Mouse (Mus musculus) limb, embryonic 13.5 days (tissue): Measurements from ENCODE around the gene Aldh3a2. TPM values are rescaled to one million over a fixed set of nuclear protein-coding genes. Genes with fewer than 3 reads are reported as not detected.
A peak's percentile ranks its signal among the peaks of the same experiment; 100 is the strongest.

Experiments used
- ATAC-seq: fragments of 200-750 bp; cut with Nextera tagmentation; 2 replicates; pipeline ENCODE4 v1.8.0; 2017; ENCODE audit warnings: low read depth, moderate number of reproducible peaks, moderate TSS enrichment; ENCODE audit not compliant: low FRiP score
- H3K27ac ChIP-seq: fragments of 300-500 bp; sonication (generic); 2 replicates; pipeline ENCODE4 v1.5.1; 2015; ENCODE audit warnings: inconsistent platforms, mild to moderate bottlenecking, moderate library complexity
- H3K27me3 ChIP-seq: fragments of 300-500 bp; sonication (generic); 2 replicates; pipeline ENCODE4 v1.6.1; 2015; ENCODE audit warnings: mild to moderate bottlenecking, inconsistent platforms
- H3K36me3 ChIP-seq: fragments of 300-500 bp; sonication (generic); 2 replicates; pipeline ENCODE4 v1.6.1; 2015; ENCODE audit warnings: inconsistent platforms, mild to moderate bottlenecking, moderate library complexity
- H3K4me1 ChIP-seq: fragments of 300-500 bp; sonication (generic); 2 replicates; pipeline ENCODE4 v1.6.1; 2015; ENCODE audit warnings: inconsistent platforms
- H3K4me2 ChIP-seq: fragments of 300-500 bp; sonication (generic); replicated peaks from 2 replicates; pipeline ENCODE4 v1.6.1; 2015; ENCODE audit warnings: inconsistent platforms, mild to moderate bottlenecking, moderate library complexity
- H3K4me3 ChIP-seq: fragments of 300-500 bp; sonication (generic); 2 replicates; pipeline ENCODE4 v1.5.1; 2015; ENCODE audit warnings: moderate library complexity, mild to moderate bottlenecking, inconsistent platforms
- H3K9ac ChIP-seq: fragments of 300-500 bp; sonication (generic); 2 replicates; pipeline ENCODE4 v1.6.1; 2015; ENCODE audit warnings: mild to moderate bottlenecking, inconsistent platforms
- H3K9me3 ChIP-seq: fragments of 300-500 bp; sonication (generic); 2 replicates; pipeline ENCODE4 v1.6.1; 2016; ENCODE audit warnings: inconsistent platforms
- WGBS: fragments of 180-500 bp; shearing (Covaris S2); methylation state at CpG from one replicate; pipeline ENCODE4 v1.1.7; 2015; 5-methylcytosine and 5-hydroxymethylcytosine counted together
- polyA plus RNA-seq: library from polyadenylated mRNA; unstranded; fragments of >200 nt; fragmentation: Nextera tagmentation; extraction: Ambion mirVana; gene quantifications from 2 replicates; pipeline ENCODE4 v1.2.1, GENCODE M21; 2015

Gene Aldh3a2
- polyA plus RNA-seq, 1 experiment from 2014 or later: 26.7 TPM

- no peak overlapping the region for H3K4me3 ChIP-seq
- no peak for ATAC-seq
- 0 out of 2 replicates have a peak, but pooled peaks cover 1% of the 10 kb centered on the region for H3K4me1 ChIP-seq
- no peak overlapping the region for H3K9ac ChIP-seq
- no peak overlapping the region for H3K4me2 ChIP-seq
- H3K27ac ChIP-seq: no peak overlapping the region
- 91% methylated on average over 2 of the region's 2 CpGs for WGBS
- H3K27me3 ChIP-seq: no peaks in the 10 kb centered on the region
- no peaks in the 10 kb centered on the region for H3K36me3 ChIP-seq
- H3K9me3 ChIP-seq: no peaks in the 10 kb centered on the region
These were observed 28.3 kb upstream of the Aldh3a2 start for GRCm38 (mm10) chr11:61295556-61295955.

- no peaks in the 10 kb centered on the region for H3K9me3 ChIP-seq
- ATAC-seq: no peak
- no peaks in the 10 kb centered on the region for H3K27me3 ChIP-seq
- H3K36me3 ChIP-seq: no peaks in the 10 kb centered on the region
- H3K27ac ChIP-seq: no peak overlapping the region
- WGBS: 86% methylated on average over 3 of the region's 3 CpGs
- H3K9ac ChIP-seq: no peak overlapping the region
- H3K4me2 ChIP-seq: no peak overlapping the region
- H3K4me1 ChIP-seq: no peaks in the 10 kb centered on the region
- H3K4me3 ChIP-seq: no peak overlapping the region
These were observed 27.2 kb upstream of the Aldh3a2 start for GRCm38 (mm10) chr11:61294431-61294830.

- Histone ChIP-seq H3K36me3 (no peaks in the 10 kb centered on the region), H3K27me3 (no peaks in the 10 kb centered on the region), H3K4me1 (no peaks in the 10 kb centered on the region), H3K9me3 (no peaks in the 10 kb centered on the region), H3K9ac (no peak overlapping the region), H3K27ac (no peak overlapping the region), H3K4me2 (no peak overlapping the region), H3K4me3 (no peak overlapping the region)
- ATAC-seq: no peak
- WGBS: 70% methylated on average over 2 of the region's 2 CpGs
These were observed 26.0 kb upstream of the Aldh3a2 start for GRCm38 (mm10) chr11:61293251-61293650.

- WGBS: 28% methylated on average over 6 of the region's 6 CpGs
- no peak overlapping the region for H3K9ac ChIP-seq
- H3K4me1 ChIP-seq: peaks cover 14% of the 10 kb centered on the region
- ATAC-seq: no peak
- H3K9me3 ChIP-seq: no peaks in the 10 kb centered on the region
- no peaks in the 10 kb centered on the region for H3K36me3 ChIP-seq
- H3K27me3 ChIP-seq: no peaks in the 10 kb centered on the region
- H3K4me2 ChIP-seq: no peak overlapping the region
- H3K4me3 ChIP-seq: no peak overlapping the region
- H3K27ac ChIP-seq: peak overlapping the region; percentile 67; the same call in 1 of the 2 replicates
These were observed 17.1 kb upstream of the Aldh3a2 start for GRCm38 (mm10) chr11:61284323-61284722.

GRCm38 (mm10) chr11:61283414-61284049, 16.3 kb upstream of the Aldh3a2 start:
- no peak overlapping the region for H3K9ac ChIP-seq
- no peak overlapping the region for H3K4me2 ChIP-seq
- H3K4me1 ChIP-seq: peaks cover 14% of the 10 kb centered on the region
- H3K4me3 ChIP-seq: no peak overlapping the region
- H3K9me3 ChIP-seq: no peaks in the 10 kb centered on the region
- WGBS: 83% methylated on average over 10 of the region's 10 CpGs
- no peaks in the 10 kb centered on the region for H3K27me3 ChIP-seq
- ATAC-seq: no peak
- H3K27ac ChIP-seq: peak overlapping the region; percentile 67; the same call in 1 of the 2 replicates
- H3K36me3 ChIP-seq: no peaks in the 10 kb centered on the region

- 79% methylated on average over 8 of the region's 8 CpGs for WGBS
These were observed 11.3 kb upstream of the Aldh3a2 start for GRCm38 (mm10) chr11:61278445-61279077.

GRCm38 (mm10) chr11:61277937-61278336, 10.7 kb upstream of the Aldh3a2 start:
- H3K9ac ChIP-seq: no peak overlapping the region
- 66% methylated on average over 2 of the region's 2 CpGs for WGBS
- no peak overlapping the region for H3K27ac ChIP-seq
- H3K4me3 ChIP-seq: no peak overlapping the region
- H3K36me3 ChIP-seq: no peaks in the 10 kb centered on the region
- ATAC-seq: no peak
- peaks cover 10% of the 10 kb centered on the region for H3K4me1 ChIP-seq
- no peak overlapping the region for H3K4me2 ChIP-seq
- H3K27me3 ChIP-seq: no peaks in the 10 kb centered on the region
- H3K9me3 ChIP-seq: no peaks in the 10 kb centered on the region

More at GRCm38 (mm10) chr11:61278445-61279077, 11.3 kb upstream of the Aldh3a2 start:
- ATAC-seq: no peak
- no peak overlapping the region for H3K27ac ChIP-seq
- no peaks in the 10 kb centered on the region for H3K27me3 ChIP-seq
- no peaks in the 10 kb centered on the region for H3K36me3 ChIP-seq
- H3K4me2 ChIP-seq: no peak overlapping the region
- H3K9me3 ChIP-seq: no peaks in the 10 kb centered on the region
- no peak overlapping the region for H3K9ac ChIP-seq
- H3K4me1 ChIP-seq: peaks cover 10% of the 10 kb centered on the region
- H3K4me3 ChIP-seq: no peak overlapping the region

GRCm38 (mm10) chr11:61276482-61276881, 9.2 kb upstream of the Aldh3a2 start:
- no peaks in the 10 kb centered on the region for H3K9me3 ChIP-seq
- H3K9ac ChIP-seq: no peak overlapping the region
- H3K36me3 ChIP-seq: no peaks in the 10 kb centered on the region
- ATAC-seq: no peak
- no peaks in the 10 kb centered on the region for H3K27me3 ChIP-seq
- H3K4me1 ChIP-seq: peaks cover 10% of the 10 kb centered on the region
- H3K4me2 ChIP-seq: no peak overlapping the region
- no peak overlapping the region for H3K27ac ChIP-seq
- no peak overlapping the region for H3K4me3 ChIP-seq
- 73% methylated on average over 3 of the region's 3 CpGs for WGBS

- no peak overlapping the region for H3K4me2 ChIP-seq
- 85% methylated on average over 8 of the region's 8 CpGs for WGBS
- ATAC-seq: no peak
- no peak overlapping the region for H3K4me3 ChIP-seq
- no peaks in the 10 kb centered on the region for H3K36me3 ChIP-seq
- no peaks in the 10 kb centered on the region for H3K27me3 ChIP-seq
- no peak overlapping the region for H3K27ac ChIP-seq
- peaks cover 10% of the 10 kb centered on the region for H3K4me1 ChIP-seq
- H3K9ac ChIP-seq: no peak overlapping the region
- H3K9me3 ChIP-seq: no peaks in the 10 kb centered on the region
These were observed 7.8 kb upstream of the Aldh3a2 start for GRCm38 (mm10) chr11:61275106-61275505.

GRCm38 (mm10) chr11:61274421-61274820, 7.2 kb upstream of the Aldh3a2 start:
- Histone ChIP-seq H3K27ac (no peak overlapping the region), H3K27me3 (0 out of 2 replicates have a peak, but pooled peaks cover 3% of the 10 kb centered on the region), H3K4me3 (no peak overlapping the region), H3K4me2 (no peak overlapping the region), H3K9me3 (no peaks in the 10 kb centered on the region), H3K9ac (no peak overlapping the region), H3K4me1 (peaks cover 10% of the 10 kb centered on the region), H3K36me3 (no peaks in the 10 kb centered on the region)
- 71% methylated on average over 1 of the region's 1 CpGs for WGBS
- ATAC-seq: no peak

- Histone ChIP-seq H3K9me3 (no peaks in the 10 kb centered on the region), H3K4me2 (no peak overlapping the region), H3K27ac (no peak overlapping the region), H3K9ac (no peak overlapping the region), H3K4me1 (peaks cover 10% of the 10 kb centered on the region), H3K36me3 (no peaks in the 10 kb centered on the region), H3K4me3 (no peak overlapping the region), H3K27me3 (0 out of 2 replicates have a peak, but pooled peaks cover 3% of the 10 kb centered on the region)
- WGBS: 89% methylated on average over 2 of the region's 2 CpGs
- ATAC-seq: no peak
These were observed 6.7 kb upstream of the Aldh3a2 start for GRCm38 (mm10) chr11:61273928-61274327.

- ATAC-seq: no peak
- no peaks in the 10 kb centered on the region for H3K36me3 ChIP-seq
- H3K9ac ChIP-seq: no peak overlapping the region
These were observed 4.3 kb upstream of the Aldh3a2 start for GRCm38 (mm10) chr11:61271612-61272011.

More at GRCm38 (mm10) chr11:61271612-61272011, 4.3 kb upstream of the Aldh3a2 start:
- H3K27me3 ChIP-seq: 0 out of 2 replicates have a peak, but pooled peaks cover 3% of the 10 kb centered on the region
- no peak overlapping the region for H3K4me2 ChIP-seq
- no peaks in the 10 kb centered on the region for H3K9me3 ChIP-seq
- H3K27ac ChIP-seq: no peak overlapping the region
- H3K4me1 ChIP-seq: no peaks in the 10 kb centered on the region; the same call in 1 of the 2 replicates
- no peak overlapping the region for H3K4me3 ChIP-seq
